Mouse (Mus musculus): ENCODE results near the gene D930020B18Rik. TPM values are rescaled to one million over a fixed set of nuclear protein-coding genes. Genes with fewer than 3 reads are reported as not detected.
A peak's percentile ranks its signal among the peaks of the same experiment; 100 is the strongest.

D930020B18Rik gene
- polyA plus RNA-seq, 1 experiment from 2014 or later, result 0.10 TPM

DNA sequence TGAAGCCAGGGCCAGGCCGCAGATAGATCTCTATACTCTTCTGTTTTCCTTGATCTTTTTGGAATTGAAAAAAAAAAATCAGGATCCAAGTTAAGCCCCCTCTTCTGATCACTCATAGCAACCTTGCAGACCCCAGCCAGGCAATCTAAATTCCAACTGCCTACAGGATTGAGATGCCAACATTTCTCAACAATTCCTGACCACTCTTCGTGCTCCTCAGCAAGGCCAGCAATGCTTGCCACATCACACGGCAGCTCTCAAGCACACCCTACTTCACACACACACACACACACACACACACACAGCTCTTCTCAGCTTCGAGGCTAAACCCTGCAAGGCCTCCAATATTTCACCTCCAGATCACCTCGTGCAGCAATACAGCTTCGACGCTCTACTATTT, 17.7 kb upstream of the D930020B18Rik start:
- H3K4me1 ChIP-seq, result peaks cover 23% of the 10 kb centered on the region
- no peak for ATAC-seq (replicated peaks)
- WGBS, result 90% methylated on average over 7 of the region's 7 CpGs
- no peak overlapping the region for H3K27ac ChIP-seq (replicated peaks)
- no peak overlapping the region for H3K4me2 ChIP-seq (replicated peaks)
- H3K36me3 ChIP-seq, result peaks cover 27% of the 10 kb centered on the region
- no peak overlapping the region for H3K4me3 ChIP-seq
- no peaks in the 10 kb centered on the region for H3K27me3 ChIP-seq
- H3K9me3 ChIP-seq, result no peaks in the 10 kb centered on the region
- no peak overlapping the region for H3K9ac ChIP-seq (replicated peaks)

DNA sequence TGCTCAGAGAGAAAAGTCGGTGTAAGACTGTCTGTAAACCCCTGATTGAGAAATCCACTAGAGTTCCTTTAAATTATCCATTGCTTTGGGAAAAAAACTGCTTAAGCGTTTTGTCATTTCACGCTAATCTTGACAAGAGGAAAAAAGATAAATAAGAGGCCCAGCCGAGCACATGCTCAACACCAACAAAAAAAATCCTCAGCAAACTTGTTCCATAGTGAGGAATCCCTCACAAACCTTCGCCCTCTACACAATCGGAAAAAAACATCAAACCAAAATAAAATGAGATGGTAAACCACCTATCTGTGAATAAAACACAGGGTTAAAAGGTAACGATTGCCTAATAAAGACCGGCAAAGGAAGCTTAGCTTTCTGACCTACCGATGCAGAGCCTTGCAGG, 16.4 kb upstream of the D930020B18Rik start:
- 18% methylated on average over 9 of the region's 9 CpGs for WGBS
- Histone ChIP-seq H3K9me3 (no peaks in the 10 kb centered on the region), H3K4me3 (peak overlapping the region; percentile 94), H3K4me1 (peaks cover 23% of the 10 kb centered on the region), H3K27me3 (no peaks in the 10 kb centered on the region), H3K36me3 (peaks cover 20% of the 10 kb centered on the region; the same call in 1 of the 2 replicates), H3K27ac (replicated peaks) (no peak overlapping the region), H3K4me2 (replicated peaks) (peak overlapping the region; percentile 67), H3K9ac (replicated peaks) (peak overlapping the region; percentile 88)
- no peak for ATAC-seq (replicated peaks)

DNA sequence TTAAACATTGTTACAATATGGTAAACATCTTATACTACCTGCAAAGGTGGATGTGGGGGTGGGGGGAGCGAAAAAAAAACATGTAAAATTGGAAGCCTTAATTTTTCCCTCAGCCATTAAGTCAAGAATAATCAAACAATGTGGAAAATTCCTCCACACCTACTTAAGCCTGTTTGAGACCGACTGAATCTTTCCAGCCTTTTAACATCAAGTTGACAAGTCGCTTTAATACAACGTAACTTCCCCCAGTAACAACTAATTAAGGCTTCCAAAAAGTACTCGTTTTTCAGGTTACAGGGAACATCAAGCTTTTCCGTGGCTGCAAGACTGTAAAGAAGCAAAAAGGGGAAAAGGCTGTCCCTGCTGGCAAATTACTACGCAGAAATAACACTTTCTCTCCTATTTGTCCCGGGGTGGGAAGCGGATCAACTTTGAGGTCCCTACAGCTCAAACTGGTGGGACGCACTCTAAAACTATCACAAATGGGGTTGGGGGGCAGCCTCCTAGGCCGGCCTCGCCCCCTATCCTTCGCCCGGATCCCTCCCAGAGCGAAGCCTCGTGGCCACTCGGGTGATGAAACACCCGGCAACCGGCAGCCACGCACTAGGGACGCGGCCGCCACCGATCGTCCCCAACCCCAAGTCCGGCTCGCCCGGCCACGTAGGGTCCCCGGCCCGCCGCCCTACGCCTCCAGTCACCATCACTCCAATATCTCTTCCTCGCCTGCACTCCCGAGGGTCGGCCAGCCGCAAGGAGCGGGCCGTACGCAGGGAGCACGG, 15.8 kb upstream of the D930020B18Rik start:
- Histone ChIP-seq H3K9ac (replicated peaks) (peak overlapping the region; percentile 88), H3K27me3 (no peaks in the 10 kb centered on the region), H3K4me3 (peak overlapping the region; percentile 94), H3K4me2 (replicated peaks) (peak overlapping the region; percentile 67), H3K9me3 (no peaks in the 10 kb centered on the region), H3K27ac (replicated peaks) (peak overlapping the region; percentile 95), H3K4me1 (peaks cover 23% of the 10 kb centered on the region), H3K36me3 (peaks cover 15% of the 10 kb centered on the region; the same call in 1 of the 2 replicates)
- under 1% methylated on average over 41 of the region's 41 CpGs for WGBS
- ATAC-seq (replicated peaks), result no peak

DNA sequence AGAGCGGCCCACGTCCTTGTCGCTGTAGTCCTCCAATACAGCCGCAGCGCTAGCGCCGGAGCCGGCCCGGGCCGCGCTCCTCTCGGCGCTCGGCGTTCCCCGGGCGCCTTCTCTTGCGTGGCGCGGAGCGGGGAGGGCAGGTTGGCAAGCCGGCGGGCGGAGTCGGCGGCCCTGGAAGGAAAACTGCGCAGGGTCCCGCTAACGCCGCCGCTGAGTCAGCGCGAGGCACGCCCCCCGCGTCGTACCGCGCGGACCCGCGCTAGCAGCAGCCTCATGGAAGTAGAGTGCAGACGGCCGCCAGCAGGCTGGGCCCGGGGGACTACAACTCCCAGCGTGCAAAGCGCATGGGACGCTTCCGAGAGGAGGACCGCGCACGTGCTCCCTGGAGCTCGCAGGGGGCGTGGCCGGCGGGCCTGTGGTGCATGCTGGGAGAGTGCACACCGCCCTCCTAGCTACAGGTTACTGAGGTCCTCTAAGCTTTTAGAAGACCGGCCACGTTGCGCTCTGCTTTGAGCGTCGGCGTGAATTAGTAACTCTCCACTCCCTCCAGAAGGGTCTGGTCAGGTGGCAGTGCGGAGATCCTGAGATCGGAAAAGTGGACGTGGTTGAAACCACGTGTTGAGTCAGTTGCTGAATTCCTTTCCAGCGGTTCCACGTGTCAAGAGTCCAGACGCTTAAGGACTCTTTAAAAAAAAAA, 15.1 kb upstream of the D930020B18Rik start, which contains the start of gene Xpot:
Xpot (minus strand) TSS at position 147 of the 697 bp plus-strand sequence.
- H3K9me3 ChIP-seq, result no peaks in the 10 kb centered on the region
- peak within 1 kb of the TSS; percentile 88 for H3K9ac ChIP-seq (replicated peaks)
- ATAC-seq (replicated peaks), result peak; percentile 100
- H3K4me2 ChIP-seq (replicated peaks), result peak within 1 kb of the TSS; percentile 67
- H3K27ac ChIP-seq (replicated peaks), result peak within 1 kb of the TSS; percentile 95
- under 1% methylated on average over 67 of the region's 70 CpGs for WGBS
- peaks cover 12% of the 10 kb centered on the region; the same call in 1 of the 2 replicates for H3K36me3 ChIP-seq
- H3K4me1 ChIP-seq, result peaks cover 23% of the 10 kb centered on the region
- peak within 1 kb of the TSS; percentile 94 for H3K4me3 ChIP-seq
- H3K27me3 ChIP-seq, result no peaks in the 10 kb centered on the region

DNA sequence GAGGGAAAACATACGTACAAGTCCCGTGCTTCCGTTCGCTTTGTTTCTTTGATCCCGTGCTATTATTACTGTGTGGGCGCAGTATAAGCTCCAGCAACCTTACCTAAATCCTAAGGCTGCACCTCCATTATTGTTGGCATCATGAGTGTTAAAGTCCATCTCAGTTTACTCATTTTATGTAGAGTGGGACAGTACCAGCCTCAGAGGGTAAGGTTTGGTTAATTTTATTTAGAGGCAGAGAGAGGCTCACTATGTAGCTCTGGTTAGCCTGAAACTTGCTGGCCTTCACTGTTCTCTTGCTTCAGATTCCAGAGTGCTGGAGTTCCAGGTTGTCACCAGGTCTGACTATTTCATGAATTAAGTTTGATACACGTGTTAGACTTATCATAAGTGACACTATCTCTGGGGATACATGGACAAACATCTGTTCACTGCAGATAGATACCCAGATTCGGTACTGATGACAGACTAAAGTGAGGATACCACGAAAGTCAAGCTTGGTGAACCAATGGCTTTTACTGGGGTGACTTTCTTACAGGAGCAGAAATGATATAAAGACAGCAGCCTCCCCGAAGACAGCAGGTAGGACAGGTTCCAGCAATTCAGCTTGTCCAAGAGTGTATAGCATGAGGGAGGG, 14.1 kb upstream of the D930020B18Rik start:
- 85% methylated on average over 10 of the region's 10 CpGs for WGBS
- Histone ChIP-seq H3K9me3 (no peaks in the 10 kb centered on the region), H3K4me1 (peaks cover 23% of the 10 kb centered on the region), H3K27me3 (no peaks in the 10 kb centered on the region), H3K4me2 (replicated peaks) (no peak overlapping the region), H3K36me3 (0 out of 2 replicates have a peak, but pooled peaks cover 2% of the 10 kb centered on the region), H3K27ac (replicated peaks) (no peak overlapping the region), H3K9ac (replicated peaks) (no peak overlapping the region), H3K4me3 (no peak overlapping the region)
- ATAC-seq (replicated peaks), result no peak

DNA sequence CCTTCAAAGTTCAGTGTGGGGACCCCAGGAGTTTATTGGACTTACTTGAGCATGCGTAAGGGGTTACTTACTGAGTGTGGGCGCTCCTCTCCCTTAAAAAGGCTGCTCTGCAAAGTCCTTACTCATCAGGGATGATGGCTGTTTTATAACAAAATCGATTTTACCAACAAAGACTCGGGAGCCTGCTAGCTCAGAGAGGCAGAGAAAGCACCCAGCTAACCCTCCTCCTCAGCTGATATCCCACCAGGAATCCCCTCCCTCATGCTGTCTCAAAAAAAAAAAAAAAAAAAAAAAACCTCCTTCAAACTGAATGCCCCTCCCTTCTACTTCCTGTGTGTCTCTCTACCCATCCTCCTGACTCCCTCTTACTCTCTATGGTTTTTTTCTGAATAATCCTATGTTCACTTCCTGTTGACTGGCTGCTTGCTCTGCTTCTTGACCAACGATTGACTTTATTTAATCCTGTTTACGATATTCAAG, 12.8 kb upstream of the D930020B18Rik start:
- Histone ChIP-seq H3K4me3 (no peak overlapping the region), H3K9me3 (no peaks in the 10 kb centered on the region), H3K27ac (replicated peaks) (no peak overlapping the region), H3K27me3 (no peaks in the 10 kb centered on the region), H3K4me1 (peaks cover 21% of the 10 kb centered on the region), H3K4me2 (replicated peaks) (no peak overlapping the region), H3K9ac (replicated peaks) (no peak overlapping the region), H3K36me3 (no peaks in the 10 kb centered on the region)
- WGBS, result 89% methylated on average over 6 of the region's 6 CpGs
- ATAC-seq (replicated peaks), result no peak

DNA sequence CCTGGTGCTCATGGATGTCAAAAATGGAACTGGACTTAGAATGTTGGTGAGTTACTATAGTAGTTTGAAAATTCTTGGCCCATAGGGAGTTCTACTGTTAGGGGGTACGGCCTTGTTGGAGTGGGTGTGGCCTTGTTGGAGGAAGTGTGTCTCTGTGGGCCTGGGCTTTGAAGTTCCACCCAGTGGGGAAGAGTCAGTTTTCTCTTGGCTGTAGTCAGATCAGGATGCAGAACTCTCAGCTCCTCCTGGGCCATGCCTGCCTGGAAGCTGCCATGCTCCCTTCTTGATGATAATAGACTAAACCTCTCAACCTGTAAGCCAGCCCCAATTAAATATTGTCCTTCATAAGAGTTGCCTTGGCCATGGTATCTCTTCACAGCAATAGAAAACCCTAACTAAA, 7.2 kb upstream of the D930020B18Rik start:
- no peak overlapping the region for H3K9ac ChIP-seq (replicated peaks)
- H3K4me1 ChIP-seq, result no peaks in the 10 kb centered on the region
- H3K4me2 ChIP-seq (replicated peaks), result no peak overlapping the region
- H3K36me3 ChIP-seq, result no peaks in the 10 kb centered on the region
- H3K27ac ChIP-seq (replicated peaks), result no peak overlapping the region
- ATAC-seq (replicated peaks), result no peak
- 73% methylated on average over 1 of the region's 1 CpGs for WGBS
- no peak overlapping the region for H3K4me3 ChIP-seq
- H3K27me3 ChIP-seq, result no peaks in the 10 kb centered on the region
- H3K9me3 ChIP-seq, result no peaks in the 10 kb centered on the region

DNA sequence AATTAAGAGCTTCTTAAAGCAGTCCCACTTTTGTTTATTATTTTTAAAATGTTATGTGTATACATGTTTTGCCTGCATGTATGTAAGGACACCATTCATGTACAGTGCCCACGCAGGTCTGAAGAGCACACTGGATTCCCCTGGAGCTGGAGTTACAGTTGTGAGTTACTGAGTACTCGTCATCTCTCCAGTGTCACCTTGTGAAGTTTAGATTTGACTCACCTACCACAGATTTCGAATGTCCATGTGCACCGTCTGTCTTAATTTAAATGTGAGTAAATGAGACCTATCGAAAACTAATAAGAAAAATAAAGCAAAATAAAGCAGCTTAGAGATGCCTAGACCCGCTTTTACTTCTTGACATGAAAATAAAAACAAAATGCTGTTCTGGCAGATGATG, 5.1 kb upstream of the D930020B18Rik start:
- no peaks in the 10 kb centered on the region for H3K9me3 ChIP-seq
- 85% methylated on average over 6 of the region's 6 CpGs for WGBS
- H3K4me1 ChIP-seq, result peaks cover 6% of the 10 kb centered on the region
- H3K9ac ChIP-seq (replicated peaks), result no peak overlapping the region
- H3K4me2 ChIP-seq (replicated peaks), result no peak overlapping the region
- H3K27ac ChIP-seq (replicated peaks), result no peak overlapping the region
- H3K27me3 ChIP-seq, result peaks cover 3% of the 10 kb centered on the region; the same call in 1 of the 2 replicates
- H3K36me3 ChIP-seq, result no peaks in the 10 kb centered on the region
- no peak for ATAC-seq (replicated peaks)
- no peak overlapping the region for H3K4me3 ChIP-seq

DNA sequence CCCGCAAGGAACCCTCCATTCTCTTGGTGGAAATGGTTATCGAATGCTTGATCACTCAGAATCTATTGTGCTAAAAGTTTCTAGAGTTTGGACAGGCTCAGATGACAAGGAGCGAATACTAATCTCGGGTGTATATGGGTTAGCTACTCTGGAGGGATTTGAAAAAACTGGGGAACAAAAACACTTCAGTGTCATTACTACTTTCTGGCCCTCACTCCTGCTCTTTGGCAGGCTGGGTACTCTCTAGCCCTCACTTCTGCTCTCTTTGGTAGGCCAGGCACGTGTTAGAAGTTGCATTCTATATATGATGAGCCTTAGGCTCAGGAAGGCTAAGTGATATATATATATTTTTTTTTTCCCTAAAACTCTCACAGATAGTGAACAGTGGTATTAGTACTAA, 1.8 kb upstream of the D930020B18Rik start:
- no peak overlapping the region for H3K4me3 ChIP-seq

DNA sequence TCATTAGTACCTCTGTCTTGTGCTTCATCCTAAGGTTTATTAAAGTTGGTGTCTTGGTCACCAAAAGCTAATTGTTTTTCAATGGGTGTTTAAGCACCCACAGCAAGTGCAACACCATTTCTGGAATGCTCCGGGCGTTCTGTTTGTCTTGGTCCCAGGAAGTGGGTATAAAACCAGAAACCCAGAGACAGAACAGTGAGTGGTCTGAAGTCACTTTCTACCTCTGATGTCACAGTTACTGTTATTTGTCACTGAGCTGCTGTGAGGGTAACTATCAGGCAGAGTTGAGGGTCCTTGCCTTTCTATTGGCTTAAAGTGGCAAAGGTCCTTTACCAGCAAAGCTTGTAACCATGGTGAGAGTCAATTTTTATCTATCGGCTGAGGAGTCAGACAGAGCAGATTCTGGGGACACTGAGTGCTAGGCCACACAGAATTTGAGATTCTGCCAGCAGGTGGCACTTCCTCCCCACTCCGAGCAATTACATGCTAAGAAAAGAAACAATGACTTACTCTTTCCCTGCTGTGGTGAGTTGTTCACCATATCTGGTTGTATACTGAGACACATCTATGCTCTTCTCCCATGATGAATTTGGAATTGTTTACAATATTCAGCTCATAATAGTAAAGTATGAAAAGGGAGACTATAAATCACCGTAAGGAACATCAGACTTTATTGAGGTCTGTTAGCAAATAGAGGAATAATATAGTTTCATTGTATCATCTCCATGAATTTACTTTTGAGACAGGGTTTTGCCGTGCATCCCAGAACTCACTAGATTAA, 1.0 kb upstream of the D930020B18Rik start:
- Histone ChIP-seq H3K4me3 (peak overlapping the region; percentile 53), H3K27ac (replicated peaks) (no peak overlapping the region), H3K36me3 (no peaks in the 10 kb centered on the region), H3K4me1 (peaks cover 18% of the 10 kb centered on the region), H3K4me2 (replicated peaks) (peak overlapping the region; percentile 96; the same call in 1 of the 2 replicates), H3K9ac (replicated peaks) (no peak overlapping the region), H3K27me3 (peaks cover 25% of the 10 kb centered on the region), H3K9me3 (no peaks in the 10 kb centered on the region)
- 53% methylated on average over 6 of the region's 6 CpGs for WGBS
- ATAC-seq (replicated peaks), result peak; percentile 80; the same call in 1 of the 2 replicates

More for the DNA sequence above, 1.8 kb upstream of the D930020B18Rik start:
- WGBS, result 72% methylated on average over 5 of the region's 5 CpGs
- Histone ChIP-seq H3K4me2 (replicated peaks) (no peak overlapping the region), H3K4me1 (peaks cover 18% of the 10 kb centered on the region), H3K36me3 (no peaks in the 10 kb centered on the region), H3K9me3 (no peaks in the 10 kb centered on the region), H3K9ac (replicated peaks) (no peak overlapping the region), H3K27ac (replicated peaks) (no peak overlapping the region), H3K27me3 (peaks cover 25% of the 10 kb centered on the region)
- ATAC-seq (replicated peaks), result no peak

DNA sequence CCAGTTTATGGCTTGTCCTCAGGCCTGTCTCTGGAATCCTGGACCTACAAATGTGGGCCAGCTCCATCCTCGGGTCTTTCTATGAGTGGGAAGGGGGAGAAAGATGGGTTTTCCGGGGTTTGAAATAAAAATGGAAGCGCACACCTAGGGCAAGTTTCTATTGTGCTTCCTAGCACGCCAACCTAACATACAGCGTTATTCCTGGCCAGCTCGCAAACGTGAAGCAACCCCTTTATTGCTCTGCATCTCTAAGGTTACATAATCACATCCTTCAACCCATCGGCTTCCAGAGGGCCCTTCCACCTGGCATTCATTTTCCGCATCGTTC, 480 bp upstream of the D930020B18Rik start:
- Histone ChIP-seq H3K9ac (replicated peaks) (no peak overlapping the region), H3K27me3 (peaks cover 25% of the 10 kb centered on the region), H3K36me3 (no peaks in the 10 kb centered on the region), H3K4me3 (peak overlapping the region; percentile 53), H3K27ac (replicated peaks) (no peak overlapping the region), H3K4me1 (peaks cover 18% of the 10 kb centered on the region), H3K4me2 (replicated peaks) (peak overlapping the region; percentile 96), H3K9me3 (no peaks in the 10 kb centered on the region)
- WGBS, result 14% methylated on average over 10 of the region's 10 CpGs
- ATAC-seq (replicated peaks), result no peak
